Mouse (Mus musculus): ENCODE data around the gene Ctps2. TPM values are rescaled to one million over a fixed set of nuclear protein-coding genes. Genes with fewer than 3 reads are reported as not detected.

Gene Ctps2
- polyA plus RNA-seq, 1 experiment from 2014 or later, result 97.3 TPM

GRCm38 (mm10) chrX:162902040-162902734 lies 1.1 kb downstream of the Ctps2 start:
- H3K9me3 ChIP-seq (ENCODE audit: control insufficient read depth, low read length), result no peaks in the 10 kb centered on the region
- no peaks in the 10 kb centered on the region for H3K4me1 ChIP-seq (replicated peaks; ENCODE audit: control insufficient read depth, insufficient read depth, low read length)
- peak; percentile 75 for ATAC-seq (ENCODE audit: low read depth)
- H3K4me2 ChIP-seq (ENCODE audit: low read depth, low read length), result peak overlapping the region; percentile 63
- peak overlapping the region; percentile 66 for H3K4me3 ChIP-seq (ENCODE audit: low read length)
- no peaks in the 10 kb centered on the region for H3K36me3 ChIP-seq (ENCODE audit: control insufficient read depth, insufficient read depth, low read length)
- no peaks in the 10 kb centered on the region for H3K27me3 ChIP-seq (ENCODE audit: control insufficient read depth, insufficient read depth, low read depth, low read length)
- H3K9ac ChIP-seq (ENCODE audit: low read length), result peak overlapping the region; percentile 75
- 27% methylated on average over 29 of the region's 29 CpGs for WGBS
- peak overlapping the region; percentile 89 for H3K27ac ChIP-seq (ENCODE audit: low read length)

DNA sequence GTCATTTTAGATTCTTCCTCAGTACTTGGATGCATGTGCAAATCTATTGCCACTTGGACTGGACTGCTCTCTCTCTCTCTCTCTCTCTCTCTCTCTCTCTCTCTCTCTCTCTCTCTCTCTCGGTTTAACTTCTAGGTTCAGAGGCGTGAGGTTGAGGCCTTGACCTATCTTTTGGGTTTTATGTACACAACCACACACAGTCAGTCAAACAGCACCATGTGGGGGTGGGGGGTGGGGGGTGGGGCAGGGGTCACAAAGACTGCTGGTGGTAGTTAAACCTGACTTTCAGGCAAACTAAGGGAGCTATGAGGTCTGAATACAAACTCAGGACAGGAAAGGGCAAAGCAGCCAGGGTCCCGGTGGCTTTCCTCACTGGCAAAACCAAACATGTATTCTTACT lies 6.5 kb downstream of the Ctps2 start:
- no peak overlapping the region for H3K9ac ChIP-seq (ENCODE audit: low read length)
- WGBS, result 50% methylated on average over 3 of the region's 3 CpGs

GRCm38 (mm10) chrX:162913651-162914050 lies 12.6 kb downstream of the Ctps2 start:
- peaks cover 4% of the 10 kb centered on the region; the same call in 1 of the 2 replicates for H3K36me3 ChIP-seq (ENCODE audit: control insufficient read depth, insufficient read depth, low read length)
- no peak overlapping the region for H3K9ac ChIP-seq (ENCODE audit: low read length)
- H3K27me3 ChIP-seq (ENCODE audit: control insufficient read depth, insufficient read depth, low read depth, low read length), result no peaks in the 10 kb centered on the region
- no peaks in the 10 kb centered on the region for H3K9me3 ChIP-seq (ENCODE audit: control insufficient read depth, low read length)
- H3K4me1 ChIP-seq (replicated peaks; ENCODE audit: control insufficient read depth, insufficient read depth, low read length), result no peaks in the 10 kb centered on the region
- no peak overlapping the region for H3K27ac ChIP-seq (ENCODE audit: low read length)
- H3K4me2 ChIP-seq (ENCODE audit: low read depth, low read length), result no peak overlapping the region
- no peak overlapping the region for H3K4me3 ChIP-seq (ENCODE audit: low read length)
- no peak for ATAC-seq (ENCODE audit: low read depth)
- 92% methylated on average over 3 of the region's 3 CpGs for WGBS

More for the DNA sequence above, 6.5 kb downstream of the Ctps2 start:
- H3K4me1 ChIP-seq (replicated peaks; ENCODE audit: control insufficient read depth, insufficient read depth, low read length), result no peaks in the 10 kb centered on the region
- no peak for ATAC-seq (ENCODE audit: low read depth)
- H3K9me3 ChIP-seq (ENCODE audit: control insufficient read depth, low read length), result no peaks in the 10 kb centered on the region
- no peak overlapping the region for H3K4me2 ChIP-seq (ENCODE audit: low read depth, low read length)
- H3K36me3 ChIP-seq (ENCODE audit: control insufficient read depth, insufficient read depth, low read length), result peaks cover 2% of the 10 kb centered on the region; the same call in 1 of the 2 replicates
- no peak overlapping the region for H3K4me3 ChIP-seq (ENCODE audit: low read length)
- no peak overlapping the region for H3K27ac ChIP-seq (ENCODE audit: low read length)
- H3K27me3 ChIP-seq (ENCODE audit: control insufficient read depth, insufficient read depth, low read depth, low read length), result no peaks in the 10 kb centered on the region

DNA sequence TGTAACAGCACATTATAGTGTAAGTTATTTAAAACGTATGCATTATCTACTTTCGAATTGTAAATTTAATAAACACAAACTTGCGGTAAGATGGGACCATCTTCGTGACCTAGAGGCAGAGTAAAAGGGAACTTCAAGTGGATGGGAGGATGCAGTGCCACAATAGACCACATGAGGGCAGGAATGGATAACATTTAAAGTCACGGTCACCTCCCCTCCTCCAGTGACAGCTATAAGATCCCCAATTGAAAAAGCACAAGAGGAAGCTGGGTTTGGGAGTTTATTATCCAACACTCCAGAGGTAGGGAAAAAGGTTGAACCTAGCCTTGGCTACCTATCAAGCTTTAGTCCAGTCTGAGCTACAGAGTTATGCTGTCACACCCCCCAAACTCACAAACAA lies 14.7 kb downstream of the Ctps2 start:
- no peaks in the 10 kb centered on the region for H3K4me1 ChIP-seq (replicated peaks; ENCODE audit: control insufficient read depth, insufficient read depth, low read length)
- no peaks in the 10 kb centered on the region for H3K9me3 ChIP-seq (ENCODE audit: control insufficient read depth, low read length)
- no peak overlapping the region for H3K9ac ChIP-seq (ENCODE audit: low read length)
- H3K36me3 ChIP-seq (ENCODE audit: control insufficient read depth, insufficient read depth, low read length), result peaks cover 2% of the 10 kb centered on the region; the same call in 1 of the 2 replicates
- no peaks in the 10 kb centered on the region for H3K27me3 ChIP-seq (ENCODE audit: control insufficient read depth, insufficient read depth, low read depth, low read length)
- H3K4me2 ChIP-seq (ENCODE audit: low read depth, low read length), result no peak overlapping the region
- 29% methylated on average over 5 of the region's 5 CpGs for WGBS
- H3K27ac ChIP-seq (ENCODE audit: low read length), result no peak overlapping the region
- no peak for ATAC-seq (ENCODE audit: low read depth)
- H3K4me3 ChIP-seq (ENCODE audit: low read length), result no peak overlapping the region

DNA sequence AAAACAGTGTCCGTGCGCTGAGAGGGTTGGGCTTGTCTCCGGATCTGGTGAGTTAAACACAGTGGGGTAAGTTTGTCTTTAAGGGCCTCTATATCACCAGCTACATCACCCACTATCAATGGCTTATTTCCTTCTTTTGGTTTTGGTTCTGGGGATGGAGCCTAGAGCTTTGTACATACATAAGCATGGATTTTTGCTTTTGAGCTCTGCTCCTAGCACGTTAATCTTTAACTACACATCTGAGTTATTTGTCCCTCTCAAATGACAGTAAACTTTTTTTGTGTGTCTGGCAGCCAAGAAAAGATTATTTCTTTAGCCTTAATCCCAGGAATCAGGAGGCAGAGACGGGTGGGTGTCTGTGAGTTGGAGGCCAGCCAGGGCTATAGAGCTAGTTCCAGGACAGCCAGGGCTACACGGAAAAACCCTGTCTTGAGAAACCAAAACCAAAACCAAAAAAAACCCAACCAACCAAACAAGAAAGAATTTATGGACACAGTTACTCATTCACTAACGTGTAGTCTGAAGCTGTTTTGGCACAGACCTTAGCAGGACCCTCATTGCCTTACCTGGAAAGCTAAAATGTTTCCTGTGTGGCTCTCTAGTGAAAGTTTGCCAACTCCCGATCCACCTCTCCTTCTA lies 20.6 kb downstream of the Ctps2 start:
- Histone ChIP-seq H3K27ac (ENCODE audit: low read length) (no peak overlapping the region), H3K9ac (ENCODE audit: low read length) (no peak overlapping the region), H3K27me3 (ENCODE audit: control insufficient read depth, insufficient read depth, low read depth, low read length) (no peaks in the 10 kb centered on the region), H3K4me2 (ENCODE audit: low read depth, low read length) (no peak overlapping the region), H3K36me3 (ENCODE audit: control insufficient read depth, insufficient read depth, low read length) (no peaks in the 10 kb centered on the region), H3K4me1 (replicated peaks; ENCODE audit: control insufficient read depth, insufficient read depth, low read length) (no peaks in the 10 kb centered on the region), H3K9me3 (ENCODE audit: control insufficient read depth, low read length) (no peaks in the 10 kb centered on the region), H3K4me3 (ENCODE audit: low read length) (no peak overlapping the region)
- WGBS, result 81% methylated on average over 8 of the region's 8 CpGs
- no peak for ATAC-seq (ENCODE audit: low read depth)

DNA sequence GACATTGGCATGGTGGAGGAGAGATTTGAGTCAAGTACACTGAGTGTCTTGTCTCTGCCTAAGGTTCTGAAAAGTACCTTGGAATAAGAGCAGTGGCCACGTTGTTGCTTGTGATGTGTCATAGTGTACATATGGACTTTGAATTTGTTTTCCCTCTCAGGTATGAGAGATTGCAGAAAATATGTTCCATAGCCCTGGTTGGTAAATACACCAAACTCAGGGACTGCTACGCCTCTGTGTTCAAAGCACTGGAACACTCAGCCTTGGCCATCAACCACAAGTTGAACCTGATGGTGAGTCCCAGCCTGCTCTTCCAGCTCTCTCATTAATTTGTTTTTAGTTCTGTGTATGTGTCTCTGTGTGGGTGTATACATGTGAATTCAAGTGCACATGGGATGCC lies 30.4 kb downstream of the Ctps2 start:
- 97% methylated on average over 2 of the region's 2 CpGs for WGBS
- Histone ChIP-seq H3K9me3 (ENCODE audit: control insufficient read depth, low read length) (no peaks in the 10 kb centered on the region), H3K4me3 (ENCODE audit: low read length) (no peak overlapping the region), H3K4me1 (replicated peaks; ENCODE audit: control insufficient read depth, insufficient read depth, low read length) (no peaks in the 10 kb centered on the region), H3K36me3 (ENCODE audit: control insufficient read depth, insufficient read depth, low read length) (peaks cover 2% of the 10 kb centered on the region; the same call in 1 of the 2 replicates), H3K4me2 (ENCODE audit: low read depth, low read length) (no peak overlapping the region), H3K27me3 (ENCODE audit: control insufficient read depth, insufficient read depth, low read depth, low read length) (no peaks in the 10 kb centered on the region), H3K9ac (ENCODE audit: low read length) (no peak overlapping the region), H3K27ac (ENCODE audit: low read length) (no peak overlapping the region)
- ATAC-seq (ENCODE audit: low read depth), result no peak

- Histone ChIP-seq H3K27me3 (ENCODE audit: control insufficient read depth, insufficient read depth, low read depth, low read length) (no peaks in the 10 kb centered on the region), H3K9me3 (ENCODE audit: control insufficient read depth, low read length) (no peaks in the 10 kb centered on the region), H3K27ac (ENCODE audit: low read length) (no peak overlapping the region), H3K36me3 (ENCODE audit: control insufficient read depth, insufficient read depth, low read length) (0 out of 2 replicates have a peak, but pooled peaks cover 2% of the 10 kb centered on the region), H3K9ac (ENCODE audit: low read length) (no peak overlapping the region), H3K4me1 (replicated peaks; ENCODE audit: control insufficient read depth, insufficient read depth, low read length) (no peaks in the 10 kb centered on the region), H3K4me3 (ENCODE audit: low read length) (no peak overlapping the region), H3K4me2 (ENCODE audit: low read depth, low read length) (no peak overlapping the region)
- WGBS, result 66% methylated on average over 1 of the region's 1 CpGs
- ATAC-seq (ENCODE audit: low read depth), result peak; percentile 57
These were observed 41.0 kb downstream of the Ctps2 start for GRCm38 (mm10) chrX:162942027-162942426.

GRCm38 (mm10) chrX:162949811-162950439 lies 48.9 kb downstream of the Ctps2 start:
- Histone ChIP-seq H3K27ac (ENCODE audit: low read length) (no peak overlapping the region), H3K4me3 (ENCODE audit: low read length) (no peak overlapping the region), H3K4me2 (ENCODE audit: low read depth, low read length) (no peak overlapping the region), H3K4me1 (replicated peaks; ENCODE audit: control insufficient read depth, insufficient read depth, low read length) (no peaks in the 10 kb centered on the region), H3K9me3 (ENCODE audit: control insufficient read depth, low read length) (no peaks in the 10 kb centered on the region), H3K36me3 (ENCODE audit: control insufficient read depth, insufficient read depth, low read length) (no peaks in the 10 kb centered on the region), H3K9ac (ENCODE audit: low read length) (no peak overlapping the region), H3K27me3 (ENCODE audit: control insufficient read depth, insufficient read depth, low read depth, low read length) (no peaks in the 10 kb centered on the region)
- WGBS, result 26% methylated on average over 3 of the region's 3 CpGs
- ATAC-seq (ENCODE audit: low read depth), result no peak

DNA sequence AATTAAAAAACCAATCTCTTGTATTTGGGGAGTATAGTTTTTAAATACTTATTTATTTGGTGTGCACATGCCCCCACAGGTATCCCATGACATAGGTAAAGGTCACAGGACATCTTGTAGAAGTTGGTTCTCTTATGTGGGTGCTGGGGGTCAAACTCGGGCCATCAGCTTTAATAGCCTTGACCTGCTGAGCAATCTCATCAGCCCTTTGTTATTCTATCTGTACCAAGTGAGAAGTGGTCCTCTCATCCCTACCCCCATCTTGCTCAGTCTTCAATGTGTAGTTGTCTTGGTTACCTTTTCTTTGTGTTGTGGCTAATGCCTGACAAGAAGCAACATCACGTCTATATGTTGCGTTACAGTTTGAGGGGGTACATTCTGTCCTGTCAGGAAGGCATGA lies 56.9 kb downstream of the Ctps2 start:
- Histone ChIP-seq H3K4me3 (ENCODE audit: low read length) (no peak overlapping the region), H3K4me2 (ENCODE audit: low read depth, low read length) (no peak overlapping the region), H3K4me1 (replicated peaks; ENCODE audit: control insufficient read depth, insufficient read depth, low read length) (no peaks in the 10 kb centered on the region), H3K27me3 (ENCODE audit: control insufficient read depth, insufficient read depth, low read depth, low read length) (no peaks in the 10 kb centered on the region), H3K9me3 (ENCODE audit: control insufficient read depth, low read length) (no peaks in the 10 kb centered on the region), H3K9ac (ENCODE audit: low read length) (no peak overlapping the region), H3K27ac (ENCODE audit: low read length) (no peak overlapping the region), H3K36me3 (ENCODE audit: control insufficient read depth, insufficient read depth, low read length) (no peaks in the 10 kb centered on the region)
- ATAC-seq (ENCODE audit: low read depth), result no peak
- WGBS, result 78% methylated on average over 3 of the region's 3 CpGs
